Mouse (Mus musculus) midbrain, embryonic 14.5 days (tissue): ENCODE measurements around the gene Rasgef1a. TPM values are rescaled to one million over a fixed set of nuclear protein-coding genes. Genes with fewer than 3 reads are reported as not detected.

Experiments
- ATAC-seq: fragments of 200-750 bp; cut with Nextera tagmentation; 2 replicates; pipeline ENCODE4 v1.8.0; 2017; ENCODE audit warnings: moderate number of reproducible peaks, moderate library complexity; ENCODE audit not compliant: low FRiP score, low TSS enrichment
- DNase-seq: peaks from one replicate; pipeline ENCODE4 v3.0.0-alpha.2; 2015
- H3K27ac ChIP-seq: fragments of 300-500 bp; sonication (generic); replicated peaks from 2 replicates; pipeline ENCODE4 v1.5.1; 2014; ENCODE audit warnings: mild to moderate bottlenecking, low read depth, low read length, moderate library complexity
- H3K27me3 ChIP-seq: fragments of 300-500 bp; sonication (generic); 2 replicates; pipeline ENCODE4 v1.6.1; 2014; ENCODE audit warnings: low read length, control low read depth, mixed read lengths; ENCODE audit not compliant: control insufficient read depth, insufficient read depth
- H3K36me3 ChIP-seq: fragments of 300-500 bp; sonication (generic); 2 replicates; pipeline ENCODE4 v1.6.1; 2014; ENCODE audit warnings: low read length, control low read depth; ENCODE audit not compliant: control insufficient read depth, insufficient read depth
- H3K4me1 ChIP-seq: fragments of 300-500 bp; sonication (generic); 2 replicates; pipeline ENCODE4 v1.6.1; 2014; ENCODE audit warnings: mild to moderate bottlenecking, antibody characterized with exemption, low read length, control low read depth; ENCODE audit not compliant: control insufficient read depth, insufficient read depth
- H3K4me2 ChIP-seq: fragments of 300-500 bp; sonication (generic); 2 replicates; pipeline ENCODE4 v1.6.1; 2014; ENCODE audit warnings: mild to moderate bottlenecking, low read length, moderate library complexity
- H3K4me3 ChIP-seq: fragments of 300-500 bp; sonication (generic); replicated peaks from 2 replicates; pipeline ENCODE4 v1.5.1; 2014; ENCODE audit warnings: low read depth, low read length
- H3K9ac ChIP-seq: fragments of 300-500 bp; sonication (generic); replicated peaks from 2 replicates; pipeline ENCODE4 v1.6.1; 2014; ENCODE audit warnings: mild to moderate bottlenecking, low read length, moderate library complexity
- H3K9me3 ChIP-seq: fragments of 300-500 bp; sonication (generic); 2 replicates; pipeline ENCODE4 v1.6.1; 2016; ENCODE audit warnings: low read length, control low read depth, mixed read lengths; ENCODE audit not compliant: control insufficient read depth
- WGBS: fragments of 180-500 bp; shearing (Covaris S2); extraction: QIAGEN DNeasy Blood & Tissue Kit; methylation state at CpG from one replicate; pipeline ENCODE4 v1.1.7; 2014; 5-methylcytosine and 5-hydroxymethylcytosine counted together
- polyA plus RNA-seq: library from polyadenylated mRNA; unstranded; fragments of >200 nt; fragmentation: Nextera tagmentation; extraction: Ambion mirVana; gene quantifications from 2 replicates; pipeline ENCODE4 v1.2.1, GENCODE M21; 2014

Gene Rasgef1a
- 2.1 and 3.8 TPM in 2 replicates for polyA plus RNA-seq

- DNase-seq = no peak
- Histone ChIP-seq H3K4me1 (peaks cover 11% of the 10 kb centered on the region), H3K9ac (peak within 1 kb of the TSS; percentile 64), H3K4me2 (peak within 1 kb of the TSS; percentile 73), H3K27me3 (peaks cover 18% of the 10 kb centered on the region), H3K27ac (peak within 1 kb of the TSS; percentile 37; the same call in 1 of the 2 replicates), H3K9me3 (no peaks in the 10 kb centered on the region), H3K36me3 (no peaks in the 10 kb centered on the region), H3K4me3 (peak within 1 kb of the TSS; percentile 54)
- 9% methylated on average over 70 of the region's 70 CpGs for WGBS
- peak; percentile 32; the same call in 1 of the 2 replicates for ATAC-seq
Observed at GRCm38 (mm10) chr6:118010756-118011615, at the start of gene Rasgef1a. Rasgef1a (plus strand) TSS chr6:118011438.

GRCm38 (mm10) chr6:117963201-117963600 lies 48.0 kb upstream of the Rasgef1a start:
- H3K27ac ChIP-seq = no peak overlapping the region
- WGBS = 81% methylated on average over 3 of the region's 3 CpGs
- ATAC-seq = no peak

GRCm38 (mm10) chr6:117966729-117967128 lies 44.5 kb upstream of the Rasgef1a start:
- H3K4me3 ChIP-seq = no peak overlapping the region
- H3K9me3 ChIP-seq = no peaks in the 10 kb centered on the region
- no peak overlapping the region for H3K9ac ChIP-seq
- DNase-seq (no peak), ATAC-seq (no peak)
- no peaks in the 10 kb centered on the region for H3K27me3 ChIP-seq
- H3K4me1 ChIP-seq = no peaks in the 10 kb centered on the region
- no peak overlapping the region for H3K4me2 ChIP-seq
- 65% methylated on average over 9 of the region's 9 CpGs for WGBS
- H3K27ac ChIP-seq = no peak overlapping the region
- no peaks in the 10 kb centered on the region for H3K36me3 ChIP-seq

More at GRCm38 (mm10) chr6:117963201-117963600, 48.0 kb upstream of the Rasgef1a start:
- DNase-seq = no peak
- Histone ChIP-seq H3K27me3 (no peaks in the 10 kb centered on the region), H3K4me2 (no peak overlapping the region), H3K4me1 (no peaks in the 10 kb centered on the region), H3K4me3 (no peak overlapping the region), H3K36me3 (no peaks in the 10 kb centered on the region), H3K9me3 (no peaks in the 10 kb centered on the region), H3K9ac (no peak overlapping the region)

GRCm38 (mm10) chr6:117987173-117987572 lies 24.1 kb upstream of the Rasgef1a start:
- H3K4me1 ChIP-seq = no peaks in the 10 kb centered on the region
- H3K27me3 ChIP-seq = no peaks in the 10 kb centered on the region
- DNase-seq = no peak
- no peaks in the 10 kb centered on the region for H3K9me3 ChIP-seq
- no peak overlapping the region for H3K9ac ChIP-seq
- H3K36me3 ChIP-seq = no peaks in the 10 kb centered on the region
- H3K4me3 ChIP-seq = no peak overlapping the region
- ATAC-seq = no peak
- no peak overlapping the region for H3K27ac ChIP-seq
- H3K4me2 ChIP-seq = no peak overlapping the region
- 58% methylated on average over 5 of the region's 5 CpGs for WGBS

GRCm38 (mm10) chr6:117989209-117989608 lies 22.0 kb upstream of the Rasgef1a start:
- 86% methylated on average over 7 of the region's 7 CpGs for WGBS

GRCm38 (mm10) chr6:117990649-117991048 lies 20.6 kb upstream of the Rasgef1a start:
- WGBS = 86% methylated on average over 8 of the region's 8 CpGs
- no peak overlapping the region for H3K9ac ChIP-seq
- no peak overlapping the region for H3K4me2 ChIP-seq
- H3K27me3 ChIP-seq = no peaks in the 10 kb centered on the region
- ATAC-seq (no peak), DNase-seq (no peak)
- no peaks in the 10 kb centered on the region for H3K36me3 ChIP-seq
- no peak overlapping the region for H3K4me3 ChIP-seq
- H3K4me1 ChIP-seq = no peaks in the 10 kb centered on the region
- no peak overlapping the region for H3K27ac ChIP-seq
- H3K9me3 ChIP-seq = no peaks in the 10 kb centered on the region

More at GRCm38 (mm10) chr6:117989209-117989608, 22.0 kb upstream of the Rasgef1a start:
- no peak overlapping the region for H3K4me3 ChIP-seq
- H3K9me3 ChIP-seq = no peaks in the 10 kb centered on the region
- H3K4me1 ChIP-seq = no peaks in the 10 kb centered on the region
- DNase-seq (no peak), ATAC-seq (no peak)
- H3K27ac ChIP-seq = no peak overlapping the region
- H3K4me2 ChIP-seq = no peak overlapping the region
- no peak overlapping the region for H3K9ac ChIP-seq
- H3K27me3 ChIP-seq = no peaks in the 10 kb centered on the region
- no peaks in the 10 kb centered on the region for H3K36me3 ChIP-seq

GRCm38 (mm10) chr6:117991297-117991696 lies 19.9 kb upstream of the Rasgef1a start:
- Histone ChIP-seq H3K9me3 (no peaks in the 10 kb centered on the region), H3K4me1 (no peaks in the 10 kb centered on the region), H3K27ac (no peak overlapping the region), H3K27me3 (no peaks in the 10 kb centered on the region), H3K9ac (no peak overlapping the region), H3K36me3 (no peaks in the 10 kb centered on the region), H3K4me2 (no peak overlapping the region), H3K4me3 (no peak overlapping the region)
- WGBS = 80% methylated on average over 7 of the region's 7 CpGs
- ATAC-seq = no peak
- DNase-seq = no peak

GRCm38 (mm10) chr6:117991928-117992327 lies 19.3 kb upstream of the Rasgef1a start:
- Histone ChIP-seq H3K27ac (no peak overlapping the region), H3K27me3 (no peaks in the 10 kb centered on the region), H3K9me3 (no peaks in the 10 kb centered on the region), H3K9ac (no peak overlapping the region), H3K4me2 (no peak overlapping the region), H3K4me1 (no peaks in the 10 kb centered on the region), H3K4me3 (no peak overlapping the region), H3K36me3 (no peaks in the 10 kb centered on the region)
- 66% methylated on average over 8 of the region's 8 CpGs for WGBS
- no peak for DNase-seq
- ATAC-seq = no peak

GRCm38 (mm10) chr6:117995168-117995567 lies 16.1 kb upstream of the Rasgef1a start:
- no peaks in the 10 kb centered on the region for H3K27me3 ChIP-seq
- no peak overlapping the region for H3K4me2 ChIP-seq
- H3K4me3 ChIP-seq = no peak overlapping the region
- no peak overlapping the region for H3K27ac ChIP-seq
- no peak overlapping the region for H3K9ac ChIP-seq
- H3K9me3 ChIP-seq = no peaks in the 10 kb centered on the region
- ATAC-seq (no peak), DNase-seq (no peak)
- no peaks in the 10 kb centered on the region for H3K4me1 ChIP-seq
- no peaks in the 10 kb centered on the region for H3K36me3 ChIP-seq
- 54% methylated on average over 9 of the region's 9 CpGs for WGBS
